In genomic region chr1:191840774-191841565, GRCm38 (mm10) we compare ENCODE assay signal across 14 mouse cellular contexts. TPM values are rescaled to one million over a fixed set of nuclear protein-coding genes. Genes with fewer than 3 reads are reported as not detected.
DNase-seq lines count a peak whose midpoint lies in the region; ATAC-seq and TF ChIP-seq lines count a peak whose summit lies in the region.
"Had no signal": no experiment of that assay in that cellular context is flagged by ENCODE, and none has a peak within 500 bp of the region (broad histone marks: within the 10 kb centered on the region; RNA-seq: fewer than 3 reads in every experiment).

No protein-coding gene starts in this region.

- no peak for TF ChIP-seq EP300 in heart, adult 2 months (IDR thresholded peaks at IDR 0.05; ENCODE audit: insufficient read depth, low read depth, low read length)

- no peak overlapping the region for H3K9ac ChIP-seq in heart, adult 2 months (ENCODE audit: low read depth, low read length)
- H3K9ac ChIP-seq: heart, embryonic 12.5 days had no signal

- no peaks in the 10 kb centered on the region for H3K36me3 ChIP-seq in heart, adult 2 months (ENCODE audit: control insufficient read depth, insufficient read depth, low read length)
- no peaks in the 10 kb centered on the region for H3K36me3 ChIP-seq in heart, embryonic 10.5 days
- H3K36me3 ChIP-seq: heart, embryonic 12.5 days had no signal

- 63% methylated on average over 11 of the region's 11 CpGs for WGBS in heart, adult 2 months
- 80% methylated on average over 11 of the region's 11 CpGs for WGBS in heart, embryonic 10.5 days

- no peaks in the 10 kb centered on the region for H3K27me3 ChIP-seq in heart, adult 2 months (ENCODE audit: control insufficient read depth, insufficient read depth, low read length)
- H3K27me3 ChIP-seq in heart, embryonic 10.5 days (ENCODE audit: insufficient read depth, poor library complexity, severe bottlenecking): 0 out of 2 replicates have a peak, but pooled peaks cover 14% of the 10 kb centered on the region
- H3K27me3 ChIP-seq: heart, embryonic 12.5 days had no signal

- intact Hi-C loops in heart, adult 2 months (cut with DNase I): no loop called here

- no peak for ATAC-seq in monocyte, adult 5-6 weeks (replicated peaks; ENCODE audit: insufficient number of reproducible peaks, low FRiP score, low TSS enrichment, poor library complexity, severe bottlenecking)
- ATAC-seq: hindbrain, embryonic 16.5 days had no signal

- no peak overlapping the region for H3K27ac ChIP-seq in heart, adult 2 months
- H3K27ac ChIP-seq in heart, embryonic 10.5 days: no peak overlapping the region
- H3K27ac ChIP-seq: left cerebral cortex, adult 2 months had no signal

- H3K4me1 ChIP-seq in heart, adult 2 months (ENCODE audit: control insufficient read depth, insufficient read depth, low read length): no peaks in the 10 kb centered on the region
- peaks cover 25% of the 10 kb centered on the region for H3K4me1 ChIP-seq in heart, embryonic 10.5 days

- H3K79me2 ChIP-seq in heart, adult 2 months (replicated peaks; ENCODE audit: control insufficient read depth, insufficient read depth, low read length): no peaks in the 10 kb centered on the region

- TF ChIP-seq CTCF in heart, adult 2 months (IDR thresholded peaks at IDR 0.05): 0 out of 2 replicates have a peak, but pooled peaks have one; percentile 5

- H3K4me3 ChIP-seq in heart, adult 2 months: no peak overlapping the region
- H3K4me3 ChIP-seq in heart, embryonic 10.5 days: no peak overlapping the region
- H3K4me3 ChIP-seq: heart, embryonic 12.5 days; left cerebral cortex, adult 2 months had no signal

- TF ChIP-seq POLR2A in heart, adult 2 months (IDR thresholded peaks at IDR 0.05; ENCODE audit: insufficient read depth, low read depth, low read length): no peak

- peak in 1 of 2 experiments; percentile 36 for DNase-seq in heart, adult 2 months
- no peak for DNase-seq in heart, embryonic 10.5 days (ENCODE audit: low spot score)
- peak; percentile 64 for DNase-seq in testis, postnatal 10 days (ENCODE audit: low spot score)
- DNase-seq in testis, postnatal 14 days (ENCODE audit: low spot score): no peak
- DNase-seq in kidney, postnatal 36 days: peak; percentile 73 to 80
- DNase-seq in spleen, adult 18-20 months: no peak
- no peak for DNase-seq in cerebellum, adult 18-20 months
- DNase-seq: B cell, adult 2 months; lung, adult 18-20 months; thymus, postnatal 14 days had no signal

- H3K9me3 ChIP-seq in heart, embryonic 10.5 days: no peaks in the 10 kb centered on the region
- H3K9me3 ChIP-seq: heart, embryonic 12.5 days had no signal

RNA-seq across cellular contexts. Expression of gene Nek2, which starts 19.7 kb away (rescaled TPM):
- total RNA-seq in heart, adult 2 months (2021): under 1 TPM; 0.09 to 0.37 TPM
- 0.44 and 0.47 TPM in 2 replicates for polyA plus RNA-seq in heart, adult 2 months (2012; rRNA removed)
- 41.4 and 43.0 TPM in 2 replicates for polyA plus RNA-seq in heart, embryonic 10.5 days (2016; fragmentation: Nextera tagmentation; extraction: Ambion mirVana)
- total RNA-seq in monocyte, adult 5-6 weeks (2017): 0.97 to 3.6 TPM (median 1.1 TPM) in 3 replicates

Comparison
In these comparisons a context has a peak if more than half of its experiments do, and no peak if none do; other contexts are left out.
1. DNase-seq: peak in testis, postnatal 10 days (single experiment) and kidney, postnatal 36 days (2 of 2); none in heart, embryonic 10.5 days (single experiment), testis, postnatal 14 days (single experiment), spleen, adult 18-20 months (0 of 2) and cerebellum, adult 18-20 months (0 of 2).